Mouse (Mus musculus) layer of hippocampus, postnatal 10 days (tissue): ENCODE results near the gene Wt1. TPM values are rescaled to one million over a fixed set of nuclear protein-coding genes. Genes with fewer than 3 reads are reported as not detected.

Experiments
- DNase-seq, 2 experiments: peaks; one replicate each; pipeline ENCODE4 v3.0.0; 2021; ENCODE audit warnings: low spot score in 2 of 2
- total RNA-seq, 2 experiments: library from RNA; stranded (reverse); gene quantifications; 2 replicates each; pipeline ENCODE4 v1.2.3; 2021

The Wt1 gene
- total RNA-seq, 2 experiments from 2014 or later = 0.18 to 0.39 TPM

GRCm38 (mm10) chr2:105182501-105182900 is 56.2 kb downstream of the Wt1 start:
- DNase-seq = no peak

DNA sequence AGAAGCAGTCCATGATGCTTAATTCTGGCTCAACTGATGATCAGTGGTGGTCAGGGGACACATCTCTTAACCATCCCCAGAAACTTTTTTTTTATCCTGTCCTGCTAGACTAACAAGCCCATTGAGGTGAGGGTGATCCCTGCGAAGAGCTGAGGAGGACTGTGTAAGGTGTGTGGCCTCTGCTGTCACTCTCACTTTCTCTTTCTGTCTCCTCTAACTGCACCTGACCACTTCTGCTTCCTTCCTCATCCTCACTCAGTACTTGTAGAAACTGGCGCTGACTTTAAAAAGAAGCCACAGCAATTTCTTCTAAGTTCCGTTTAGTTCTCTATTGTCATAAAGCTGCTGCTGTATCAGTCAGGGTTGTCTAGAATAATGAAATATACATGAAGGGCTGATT is 58.8 kb downstream of the Wt1 start:
- DNase-seq = no peak

DNA sequence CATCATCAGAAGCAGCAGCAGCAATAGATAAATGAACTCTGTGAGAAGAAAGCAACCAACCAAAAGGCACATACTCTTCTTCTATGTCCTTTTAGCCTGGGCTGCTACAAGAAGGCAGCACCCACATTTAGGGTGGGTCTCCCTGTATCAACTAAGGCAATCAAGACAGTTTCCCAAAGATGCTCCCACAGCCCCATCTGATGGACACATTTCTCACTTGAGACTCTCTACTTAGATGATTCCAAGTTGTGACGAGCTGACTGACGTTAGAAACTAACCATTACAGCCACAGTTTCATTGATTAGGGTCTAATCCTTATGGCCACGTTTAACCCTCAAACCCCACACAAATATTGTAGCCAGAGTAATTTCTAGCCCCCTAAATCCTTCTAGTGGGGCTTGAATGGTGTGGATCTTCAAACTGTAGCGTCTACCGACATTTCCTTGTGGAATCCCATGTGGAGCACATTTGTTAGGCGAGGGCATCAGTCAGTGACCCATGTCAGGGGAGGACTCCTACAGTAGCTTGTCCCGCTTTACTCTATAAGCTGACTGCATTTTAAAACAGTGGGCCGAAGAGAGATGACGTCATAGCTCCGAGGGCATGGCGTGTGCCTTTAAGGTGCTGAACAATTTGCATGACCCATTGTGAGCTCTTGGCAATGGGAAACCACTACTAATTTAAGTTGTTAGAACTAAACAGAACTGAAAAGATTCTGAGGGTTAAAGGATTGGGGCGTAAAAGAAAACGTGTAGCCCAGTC is 59.6 kb downstream of the Wt1 start:
- DNase-seq = no peak

- no peak for DNase-seq
Measured at GRCm38 (mm10) chr2:105186591-105186990, 60.3 kb downstream of the Wt1 start.

DNA sequence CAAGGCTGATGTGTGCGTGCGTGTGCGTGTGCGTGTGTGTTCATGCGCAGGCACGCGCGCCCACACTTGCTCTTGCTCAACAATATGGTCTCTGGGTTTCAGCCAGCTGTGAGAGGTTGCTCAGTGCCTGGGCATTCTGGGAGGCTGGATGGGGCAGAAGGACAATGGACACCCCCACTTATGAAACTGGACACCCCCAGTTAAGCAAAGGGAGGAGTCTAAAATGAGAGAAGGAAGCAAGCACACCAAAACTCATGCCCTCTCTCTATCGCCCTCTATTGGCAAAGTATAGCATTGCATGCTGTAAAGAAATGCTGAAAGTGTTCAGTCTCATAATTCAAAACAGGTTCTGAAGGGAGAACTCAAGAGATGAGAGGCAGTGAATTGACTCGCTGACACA is 61.9 kb downstream of the Wt1 start:
- no peak for DNase-seq

DNA sequence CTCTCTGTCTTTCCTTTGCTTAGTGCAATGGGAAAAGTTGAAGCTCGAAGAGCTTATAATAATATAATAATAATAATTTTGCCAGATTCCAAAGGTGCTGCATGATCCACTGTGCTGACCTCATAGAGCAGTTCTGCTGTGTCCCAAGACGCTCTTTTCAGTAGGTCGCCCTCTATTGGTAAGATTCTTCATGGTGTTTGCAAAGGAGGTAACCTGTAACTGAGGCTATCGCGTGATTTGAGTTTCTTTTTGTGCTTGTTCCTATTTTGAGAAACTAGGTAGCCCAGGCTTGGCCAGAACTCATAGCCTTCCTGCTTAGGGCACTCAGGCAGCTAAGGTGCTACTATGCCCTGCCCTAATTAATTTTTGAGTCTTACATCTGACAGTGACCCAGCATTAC is 63.0 kb downstream of the Wt1 start:
- no peak for DNase-seq

GRCm38 (mm10) chr2:105200152-105200551 is 73.8 kb downstream of the Wt1 start:
- DNase-seq = no peak

DNA sequence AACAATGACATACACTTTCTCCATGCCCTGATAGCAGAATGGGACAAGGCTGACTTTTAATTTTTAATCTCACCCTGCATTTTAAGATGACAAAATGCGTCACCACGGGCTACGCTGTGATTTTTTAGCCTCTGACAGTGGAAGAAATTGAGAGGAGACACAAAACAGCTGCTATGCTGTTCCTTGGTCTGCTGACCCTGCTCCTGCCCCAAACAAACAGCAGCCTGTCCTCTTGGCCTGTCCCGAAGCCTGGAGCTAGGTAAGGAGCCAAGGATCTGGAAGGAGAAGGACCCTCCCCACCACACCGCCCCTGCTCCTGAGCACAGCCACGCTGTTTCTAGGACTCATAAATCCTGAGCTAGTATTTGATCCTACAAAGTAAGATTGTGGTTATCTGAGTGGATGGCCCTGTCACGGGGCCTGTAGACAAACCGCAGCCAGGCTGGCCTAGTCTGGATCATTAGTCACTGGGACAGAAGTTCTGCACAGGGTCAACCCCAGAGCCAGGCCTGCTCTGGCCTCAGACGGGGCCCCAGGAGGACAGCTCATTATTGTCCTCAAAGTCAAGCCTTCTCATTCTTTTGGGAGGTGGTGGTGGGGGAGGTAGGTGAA is 80.3 kb downstream of the Wt1 start:
- no peak for DNase-seq

DNA sequence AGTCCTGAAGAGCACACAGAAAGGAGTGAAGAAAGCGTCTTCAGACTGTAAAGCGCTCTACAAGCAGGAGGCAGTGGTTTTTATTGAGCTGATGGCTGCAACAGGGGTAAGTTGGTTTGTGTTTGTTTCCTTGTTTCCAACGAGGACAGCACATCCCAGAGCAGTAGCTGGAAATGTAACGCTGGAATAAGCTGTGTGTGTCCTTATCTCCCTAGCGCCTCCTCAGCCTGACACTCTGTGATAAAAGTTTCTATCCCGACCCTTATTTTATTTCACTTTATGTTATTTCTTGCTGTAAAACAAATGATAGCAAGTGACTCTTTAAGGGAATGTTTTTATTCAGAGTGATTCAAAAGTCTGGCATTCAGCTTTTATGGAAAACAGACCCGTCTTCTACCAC is 86.5 kb downstream of the Wt1 start:
- no peak for DNase-seq

GRCm38 (mm10) chr2:105215914-105216313 is 89.6 kb downstream of the Wt1 start:
- no peak for DNase-seq

GRCm38 (mm10) chr2:105219229-105219628 is 92.9 kb downstream of the Wt1 start:
- DNase-seq = no peak

DNA sequence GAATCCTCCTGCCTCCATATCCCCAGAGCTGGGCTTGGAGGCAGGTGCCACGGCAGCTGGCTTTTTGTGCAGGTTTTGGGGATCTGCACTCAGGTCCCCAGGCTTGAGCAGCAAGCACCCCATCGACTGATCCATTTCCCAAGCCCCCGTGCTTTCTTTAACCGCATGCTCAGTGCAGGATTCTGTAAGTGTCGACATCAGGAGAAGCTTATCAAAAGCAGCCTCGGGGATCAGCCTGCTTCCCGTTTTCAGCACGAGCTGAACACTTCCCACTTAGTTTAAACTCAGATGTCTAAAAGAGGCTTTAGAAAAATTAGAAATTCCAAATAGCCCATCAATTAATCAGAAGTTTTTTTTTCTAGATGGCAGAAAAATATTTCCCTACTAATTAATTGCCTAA is 93.3 kb downstream of the Wt1 start:
- DNase-seq = no peak

GRCm38 (mm10) chr2:105220738-105221303 is 94.5 kb downstream of the Wt1 start:
- no peak for DNase-seq

Other genes starting within 250 kb of the Wt1 start
- 100 to 1,000 TPM in 1 of 2 experiments, 10 to 100 TPM in 1; 94.9 to 104 TPM for gene Eif3m, start 109.4 kb upstream of the Wt1 start, total RNA-seq
- gene Gm11060, start 34.5 kb upstream of the Wt1 start, total RNA-seq = not detected
- not detected for gene Them7, start 97.8 kb downstream of the Wt1 start, total RNA-seq